Mouse (Mus musculus) intestine, postnatal 0 days (tissue): ENCODE measurements around the gene Dcaf15. TPM values are rescaled to one million over a fixed set of nuclear protein-coding genes. Genes with fewer than 3 reads are reported as not detected.

Experiments
- ATAC-seq: fragments of 200-750 bp; cut with Nextera tagmentation; 2 replicates; pipeline ENCODE4 v1.8.0; 2017; ENCODE audit warnings: mild to moderate bottlenecking, moderate TSS enrichment, moderate library complexity
- H3K27ac ChIP-seq: fragments of 300-500 bp; sonication (generic); 2 replicates; pipeline ENCODE4 v1.5.1; 2014; ENCODE audit warnings: mild to moderate bottlenecking, low read depth, low read length, moderate library complexity
- H3K27me3 ChIP-seq: fragments of 300-500 bp; sonication (generic); replicated peaks from 2 replicates; pipeline ENCODE4 v1.6.1; 2014; ENCODE audit warnings: low read length, mixed read lengths; ENCODE audit not compliant: control insufficient read depth, insufficient read depth
- H3K36me3 ChIP-seq: fragments of 300-500 bp; sonication (generic); 2 replicates; pipeline ENCODE4 v1.6.1; 2014; ENCODE audit warnings: mild to moderate bottlenecking, moderate library complexity; ENCODE audit not compliant: control insufficient read depth, insufficient read depth
- H3K4me1 ChIP-seq: fragments of 300-500 bp; sonication (generic); replicated peaks from 2 replicates; pipeline ENCODE4 v1.6.1; 2014; ENCODE audit warnings: antibody characterized with exemption, low read length, mixed read lengths; ENCODE audit not compliant: control insufficient read depth, insufficient read depth
- H3K4me2 ChIP-seq: fragments of 300-500 bp; sonication (generic); replicated peaks from 2 replicates; pipeline ENCODE4 v1.6.1; 2014; ENCODE audit warnings: low read depth, mild to moderate bottlenecking, moderate library complexity
- H3K4me3 ChIP-seq: fragments of 300-500 bp; sonication (generic); 2 replicates; pipeline ENCODE4 v1.5.1; 2014; ENCODE audit warnings: low read depth, low read length
- H3K9ac ChIP-seq: fragments of 300-500 bp; sonication (generic); 2 replicates; pipeline ENCODE4 v1.6.1; 2014; ENCODE audit warnings: mild to moderate bottlenecking, low read depth, low read length
- H3K9me3 ChIP-seq: fragments of 300-500 bp; sonication (generic); 2 replicates; pipeline ENCODE4 v1.6.1; 2016; ENCODE audit warnings: mixed run types; ENCODE audit not compliant: control insufficient read depth
- CTCF ChIP-seq: sonication (generic); IDR thresholded peaks from 2 replicates; pipeline ENCODE4 v1.5.1; 2016; ENCODE audit warnings: low read depth, mild to moderate bottlenecking, control low read depth, antibody characterized with exemption, moderate library complexity
- WGBS: fragments of 180-500 bp; shearing (Covaris S2); extraction: QIAGEN DNeasy Blood & Tissue Kit; methylation state at CpG from one replicate; pipeline ENCODE4 v1.1.7; 2014; 5-methylcytosine and 5-hydroxymethylcytosine counted together
- polyA plus RNA-seq: library from polyadenylated mRNA; unstranded; fragments of >200 nt; fragmentation: Nextera tagmentation; extraction: Ambion mirVana; gene quantifications from 2 replicates; pipeline ENCODE4 v1.2.1, GENCODE M21; 2015

The Dcaf15 gene
- polyA plus RNA-seq, 1 experiment from 2014 or later, result 8.6 TPM

DNA sequence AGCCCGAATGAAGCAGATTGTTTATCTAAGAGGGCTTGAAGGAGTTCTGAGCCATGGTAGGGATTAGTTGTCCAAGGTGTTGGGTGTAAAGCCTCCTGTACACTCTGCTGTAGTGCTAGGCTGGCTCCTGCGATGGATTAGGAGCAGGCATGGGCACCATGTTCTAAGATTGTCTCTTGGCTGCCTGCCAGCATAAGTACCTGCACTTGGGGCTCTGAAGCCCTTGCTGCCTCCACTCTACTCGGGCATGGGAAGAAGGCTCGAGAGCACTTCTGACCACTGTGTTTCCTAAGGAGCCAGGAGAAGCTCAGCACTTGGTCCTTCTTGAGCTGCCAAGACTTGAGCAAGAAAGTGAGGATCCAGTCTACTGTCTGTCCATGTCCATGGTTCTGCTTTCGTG is 25.4 kb downstream of the Dcaf15 start:
- H3K36me3 ChIP-seq, result peaks cover 58% of the 10 kb centered on the region
- H3K4me3 ChIP-seq, result no peak overlapping the region
- no peaks in the 10 kb centered on the region for H3K9me3 ChIP-seq
- H3K4me1 ChIP-seq, result no peaks in the 10 kb centered on the region
- H3K4me2 ChIP-seq, result no peak overlapping the region
- no peaks in the 10 kb centered on the region for H3K27me3 ChIP-seq
- no peak overlapping the region for H3K27ac ChIP-seq
- no peak overlapping the region for H3K9ac ChIP-seq
- TF ChIP-seq CTCF, result no peak
- ATAC-seq, result no peak
- WGBS, result 66% methylated on average over 5 of the region's 5 CpGs

DNA sequence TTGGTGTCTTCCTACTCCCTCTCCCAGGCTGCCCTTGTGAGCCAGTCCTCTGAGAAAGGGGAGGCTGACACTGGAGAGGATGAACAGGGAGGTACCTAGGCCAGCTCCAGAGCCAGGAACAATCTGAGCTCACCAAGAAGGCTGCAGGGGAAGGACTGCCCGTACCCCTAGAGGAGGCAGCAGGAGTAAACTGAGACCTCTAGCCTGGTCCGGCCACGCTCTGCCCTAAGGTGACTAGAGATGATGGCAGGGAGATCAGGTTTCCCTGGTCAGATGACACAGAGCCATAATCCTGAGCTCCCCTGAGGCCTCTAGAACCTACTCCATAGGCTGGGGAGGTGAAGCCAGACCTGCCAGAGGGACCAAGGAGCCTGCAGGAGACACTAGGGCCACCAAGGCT is 27.7 kb downstream of the Dcaf15 start:
- TF ChIP-seq CTCF, result no peak
- 89% methylated on average over 3 of the region's 3 CpGs for WGBS

DNA sequence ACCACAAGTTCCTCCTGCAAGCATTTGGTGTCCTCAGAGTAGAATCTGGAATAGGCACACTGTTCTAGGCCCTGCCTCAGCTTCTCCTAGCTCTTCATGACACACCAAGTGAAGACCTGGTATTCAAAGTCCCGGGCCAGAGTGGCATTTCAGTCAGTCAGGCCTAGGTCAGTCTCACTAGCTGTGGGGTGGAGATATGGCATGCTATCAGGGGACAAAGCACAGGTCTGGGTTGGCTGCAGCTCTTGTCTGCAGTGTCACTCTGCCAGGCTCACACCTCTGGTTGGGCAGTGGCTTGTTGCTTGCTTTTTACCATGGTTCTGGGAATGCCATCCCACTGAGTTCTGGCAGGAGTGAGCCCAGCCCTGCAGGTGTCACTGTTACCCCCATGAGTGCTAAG is 28.2 kb downstream of the Dcaf15 start:
- no peak overlapping the region for H3K27ac ChIP-seq
- H3K9ac ChIP-seq, result no peak overlapping the region
- H3K4me1 ChIP-seq, result no peaks in the 10 kb centered on the region
- no peak overlapping the region for H3K4me3 ChIP-seq
- H3K27me3 ChIP-seq, result no peaks in the 10 kb centered on the region
- 94% methylated on average over 1 of the region's 1 CpGs for WGBS
- peaks cover 35% of the 10 kb centered on the region for H3K36me3 ChIP-seq
- no peaks in the 10 kb centered on the region for H3K9me3 ChIP-seq
- TF ChIP-seq CTCF, result no peak
- no peak for ATAC-seq
- no peak overlapping the region for H3K4me2 ChIP-seq

More for the DNA sequence above, 27.7 kb downstream of the Dcaf15 start:
- Histone ChIP-seq H3K36me3 (peaks cover 39% of the 10 kb centered on the region), H3K9ac (no peak overlapping the region), H3K9me3 (no peaks in the 10 kb centered on the region), H3K4me2 (no peak overlapping the region), H3K27ac (no peak overlapping the region), H3K27me3 (no peaks in the 10 kb centered on the region), H3K4me3 (no peak overlapping the region), H3K4me1 (no peaks in the 10 kb centered on the region)
- no peak for ATAC-seq

DNA sequence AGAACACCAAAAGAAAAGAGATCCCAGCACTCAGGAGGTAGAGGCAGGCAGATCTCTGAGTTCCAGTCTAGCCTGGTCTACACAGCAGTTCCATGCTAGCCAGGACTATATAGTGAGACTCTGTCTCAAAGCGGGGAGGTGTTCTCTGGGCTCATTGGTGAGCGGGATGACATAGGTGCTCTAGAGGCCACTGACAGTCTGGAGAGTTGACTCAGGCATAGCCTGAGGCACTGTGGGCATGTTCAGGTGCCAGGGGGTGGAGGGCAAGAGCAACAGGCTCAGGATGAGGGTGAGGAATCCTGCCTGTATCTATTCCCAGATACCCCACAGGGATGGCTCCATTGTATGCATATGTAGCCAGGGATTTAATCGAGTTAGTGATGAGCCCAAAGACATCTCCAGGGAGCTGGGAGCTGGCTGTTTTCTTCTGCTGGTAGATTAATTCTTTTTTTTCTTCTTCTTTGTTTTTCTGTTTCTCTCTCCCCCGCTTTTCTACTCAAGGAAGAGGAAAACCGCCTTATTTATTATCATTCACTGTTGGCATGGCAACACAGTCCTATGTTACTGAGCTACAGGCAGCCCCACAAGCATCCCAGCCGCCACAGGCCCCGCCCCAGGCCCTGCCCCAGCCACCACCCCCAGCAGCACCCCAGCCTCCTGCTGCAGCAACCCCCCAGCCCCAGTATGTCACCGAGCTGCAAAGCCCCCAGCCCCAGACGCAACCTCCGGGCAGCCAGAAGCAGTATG is 31.2 kb downstream of the Dcaf15 start:
- TF ChIP-seq CTCF, result no peak
- no peaks in the 10 kb centered on the region for H3K27me3 ChIP-seq
- H3K27ac ChIP-seq, result no peak overlapping the region
- H3K36me3 ChIP-seq, result peaks cover 16% of the 10 kb centered on the region; the same call in 1 of the 2 replicates
- H3K9ac ChIP-seq, result no peak overlapping the region
- H3K4me1 ChIP-seq, result no peaks in the 10 kb centered on the region; the same call in none of the 2 replicates
- 55% methylated on average over 10 of the region's 10 CpGs for WGBS
- H3K4me2 ChIP-seq, result no peak overlapping the region
- no peaks in the 10 kb centered on the region for H3K9me3 ChIP-seq
- no peak overlapping the region for H3K4me3 ChIP-seq
- ATAC-seq, result no peak

DNA sequence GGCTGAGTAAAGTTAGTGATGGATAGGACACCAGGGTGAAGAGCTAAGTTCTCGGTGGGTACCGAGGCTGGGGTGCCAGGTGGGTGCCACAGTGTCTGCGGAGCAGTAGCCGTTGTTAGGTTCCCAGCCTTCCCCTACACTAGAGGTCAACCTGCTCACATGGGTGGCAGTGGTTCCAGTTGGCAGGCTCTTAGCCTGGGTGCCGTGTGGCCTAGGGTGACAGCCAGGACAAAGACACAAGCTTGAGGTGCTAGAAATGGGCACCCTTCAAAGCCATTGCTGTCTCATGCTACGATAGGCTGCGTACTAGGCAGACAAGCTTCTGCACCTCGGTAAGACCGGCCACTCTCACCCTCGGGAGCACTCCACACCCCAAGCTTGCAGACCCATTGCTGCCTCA is 32.2 kb downstream of the Dcaf15 start:
- no peak overlapping the region for H3K27ac ChIP-seq
- TF ChIP-seq CTCF, result no peak

DNA sequence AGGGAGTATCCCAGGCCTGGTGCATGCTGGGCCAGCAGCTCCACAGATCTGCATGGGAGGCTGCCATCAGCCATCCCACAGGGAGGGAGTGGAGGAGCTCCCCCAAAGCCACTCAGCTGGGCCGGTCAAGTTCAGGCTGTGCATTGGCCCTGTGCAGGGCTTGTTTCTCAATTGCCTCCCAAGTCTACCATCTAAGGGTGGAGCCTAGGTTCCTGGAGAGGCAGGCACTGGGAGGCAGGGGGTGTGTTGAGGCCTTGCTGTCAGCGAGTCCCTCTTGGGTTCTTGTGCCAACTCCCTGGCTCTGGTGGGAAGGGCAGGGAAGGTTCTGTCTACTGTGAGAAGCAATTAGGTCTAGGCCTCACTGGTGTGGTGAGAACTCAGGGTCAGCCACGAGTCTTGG is 32.6 kb downstream of the Dcaf15 start:
- H3K27me3 ChIP-seq, result no peaks in the 10 kb centered on the region
- TF ChIP-seq CTCF, result no peak
- H3K27ac ChIP-seq, result no peak overlapping the region
- H3K4me2 ChIP-seq, result no peak overlapping the region
- H3K9ac ChIP-seq, result no peak overlapping the region
- H3K4me1 ChIP-seq, result no peaks in the 10 kb centered on the region; the same call in none of the 2 replicates
- H3K4me3 ChIP-seq, result no peak overlapping the region
- H3K36me3 ChIP-seq, result peaks cover 16% of the 10 kb centered on the region; the same call in 1 of the 2 replicates
- no peak for ATAC-seq
- no peaks in the 10 kb centered on the region for H3K9me3 ChIP-seq
- 66% methylated on average over 3 of the region's 3 CpGs for WGBS

More for the DNA sequence above, 32.2 kb downstream of the Dcaf15 start:
- 86% methylated on average over 10 of the region's 10 CpGs for WGBS
- no peak overlapping the region for H3K9ac ChIP-seq
- peaks cover 16% of the 10 kb centered on the region; the same call in 1 of the 2 replicates for H3K36me3 ChIP-seq
- H3K4me2 ChIP-seq, result no peak overlapping the region
- no peak for ATAC-seq
- no peak overlapping the region for H3K4me3 ChIP-seq
- no peaks in the 10 kb centered on the region for H3K27me3 ChIP-seq
- H3K4me1 ChIP-seq, result no peaks in the 10 kb centered on the region; the same call in none of the 2 replicates
- H3K9me3 ChIP-seq, result no peaks in the 10 kb centered on the region
